Mouse (Mus musculus): ENCODE data around the gene Cd8a. TPM values are rescaled to one million over a fixed set of nuclear protein-coding genes. Genes with fewer than 3 reads are reported as not detected.

Cd8a gene
- total RNA-seq, 2 experiments from 2014 or later: 0.74 TPM; not detected in 1

GRCm38 (mm10) chr6:71369416-71369815, 3.8 kb upstream of the Cd8a start:
- DNase-seq (ENCODE audit: low spot score in 2 of 2): no peak

DNA sequence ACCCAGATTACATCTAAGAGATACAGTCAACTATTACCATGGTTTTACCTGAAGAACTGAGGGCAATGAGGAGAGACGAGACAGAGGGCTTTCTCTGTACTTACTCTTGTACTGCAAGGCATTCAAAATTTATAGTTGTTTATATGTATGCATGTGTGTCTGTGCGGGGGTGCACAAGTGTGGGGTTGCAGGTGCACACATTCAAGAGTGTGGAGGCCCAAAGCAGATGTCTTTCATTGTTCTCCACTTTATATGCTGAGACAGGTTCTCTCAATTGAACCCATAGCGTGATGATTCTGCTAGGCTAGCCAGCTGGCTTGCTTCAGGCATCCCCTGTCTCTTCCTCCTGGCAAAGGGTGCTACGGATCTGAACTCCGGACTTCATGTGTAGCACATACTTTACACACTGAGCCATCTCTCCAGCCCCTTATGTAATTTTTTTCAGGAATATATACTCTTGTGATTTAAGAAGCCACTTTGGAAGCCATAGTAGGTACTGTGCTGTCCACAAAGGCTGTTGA, 2.1 kb upstream of the Cd8a start:
- DNase-seq (ENCODE audit: low spot score in 2 of 2): no peak

- DNase-seq (ENCODE audit: low spot score in 2 of 2): no peak
These were observed 1.0 kb upstream of the Cd8a start for GRCm38 (mm10) chr6:71372041-71372720.

GRCm38 (mm10) chr6:71374311-71374829, 1.1 kb downstream of the Cd8a start:
- DNase-seq (ENCODE audit: low spot score in 2 of 2): no peak

DNA sequence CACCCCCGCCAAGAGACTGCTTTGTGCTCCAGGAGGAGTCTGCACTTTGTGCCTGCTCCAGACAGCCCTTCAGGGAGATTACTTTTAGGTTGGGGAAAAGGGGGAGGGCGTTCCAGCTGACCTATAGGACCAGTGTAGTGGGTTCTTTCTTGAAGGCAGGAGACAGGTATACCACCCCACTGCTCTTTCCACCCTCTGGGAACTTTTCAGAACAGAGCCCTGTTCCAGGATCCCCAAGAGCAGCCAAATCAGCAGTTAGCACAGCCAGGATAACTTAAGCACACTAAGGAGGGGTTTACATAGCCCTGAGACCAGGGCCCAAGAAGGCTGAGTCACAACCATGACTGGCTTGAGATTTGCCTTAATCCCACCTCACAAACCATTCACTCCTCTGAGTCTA, 1.7 kb downstream of the Cd8a start:
- DNase-seq (ENCODE audit: low spot score in 2 of 2): no peak

DNA sequence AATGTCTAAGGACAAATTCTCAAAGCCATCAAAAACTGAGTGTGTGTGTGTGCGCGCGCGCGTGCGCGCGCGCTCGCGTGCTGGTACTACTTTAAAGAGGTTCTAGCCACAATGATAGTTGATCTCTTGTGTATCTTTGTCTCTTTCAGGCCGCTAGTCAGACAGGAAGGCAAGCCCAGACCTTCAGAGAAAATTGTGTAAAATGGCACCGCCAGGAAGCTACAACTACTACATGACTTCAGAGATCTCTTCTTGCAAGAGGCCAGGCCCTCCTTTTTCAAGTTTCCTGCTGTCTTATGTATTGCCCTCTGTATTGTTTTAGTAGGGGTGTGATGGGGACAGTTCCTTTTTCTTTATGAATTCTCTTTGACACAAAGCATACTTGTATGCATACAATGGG, 3.5 kb downstream of the Cd8a start:
- no peak for DNase-seq (ENCODE audit: low spot score in 2 of 2)

- DNase-seq (ENCODE audit: low spot score in 2 of 2): no peak
These were observed 8.4 kb downstream of the Cd8a start for GRCm38 (mm10) chr6:71381654-71382053.

DNA sequence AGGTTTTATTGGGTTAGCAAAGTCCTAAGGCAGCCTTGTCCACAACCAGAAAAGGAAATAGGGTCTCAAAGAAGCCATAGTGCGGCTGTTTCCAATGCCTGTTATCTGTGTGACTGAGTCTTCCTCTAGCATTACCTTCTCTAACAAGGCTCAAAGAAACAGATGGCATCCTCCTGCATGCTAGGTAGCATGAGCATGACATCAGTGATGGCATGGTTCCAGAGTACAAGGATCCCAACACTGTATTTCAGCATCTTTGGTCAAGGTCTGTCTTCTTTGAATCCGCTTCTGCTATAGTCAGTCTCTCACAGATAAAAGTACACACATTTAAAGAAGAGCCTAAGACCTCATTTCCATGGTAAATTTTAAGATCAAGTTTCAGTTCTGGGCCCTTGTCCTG, 17.3 kb downstream of the Cd8a start:
- no peak for DNase-seq (ENCODE audit: low spot score in 2 of 2)

- DNase-seq (ENCODE audit: low spot score in 2 of 2): no peak
These were observed 22.8 kb downstream of the Cd8a start for GRCm38 (mm10) chr6:71396016-71396415.

GRCm38 (mm10) chr6:71396761-71397160, 23.5 kb downstream of the Cd8a start:
- no peak for DNase-seq (ENCODE audit: low spot score in 2 of 2)

DNA sequence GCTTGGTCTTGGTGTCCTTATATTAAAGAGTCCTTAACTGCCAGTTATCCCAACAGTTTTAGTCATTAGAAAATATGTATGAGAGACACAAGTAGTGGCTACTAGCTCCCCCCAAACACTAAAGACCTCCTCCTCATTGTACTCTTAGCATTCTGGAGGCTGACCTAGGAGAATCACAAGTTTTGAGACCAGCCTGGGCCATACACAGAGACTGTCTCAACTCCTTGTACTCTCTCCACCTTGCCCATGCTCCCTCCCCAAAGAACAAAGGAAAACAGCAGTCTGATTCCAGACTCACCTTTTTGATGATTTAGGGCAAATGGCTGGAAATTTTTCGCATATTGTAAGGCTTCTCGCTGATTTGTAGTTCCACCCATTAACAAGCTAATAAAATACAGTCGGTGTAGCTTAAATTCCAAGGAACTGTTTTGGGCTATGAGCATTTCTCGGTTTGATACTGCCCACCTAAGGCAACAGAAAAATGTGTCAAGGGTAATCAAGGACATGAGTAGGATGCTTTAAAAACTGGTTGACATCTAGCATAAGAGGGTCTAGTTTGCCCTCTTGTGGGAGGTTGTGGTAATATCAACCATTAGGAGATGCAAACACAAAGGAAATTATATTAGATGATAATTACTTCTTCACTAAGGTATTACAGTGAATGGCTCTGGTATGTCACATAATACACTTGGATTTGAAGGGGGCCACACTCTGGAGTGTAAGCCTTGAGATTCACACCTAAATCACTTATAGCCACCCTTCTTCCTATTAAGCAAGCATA, 25.8 kb downstream of the Cd8a start:
- no peak for DNase-seq (ENCODE audit: low spot score in 2 of 2)

GRCm38 (mm10) chr6:71414624-71415023, 41.4 kb downstream of the Cd8a start:
- no peak for DNase-seq (ENCODE audit: low spot score in 2 of 2)

GRCm38 (mm10) chr6:71415446-71415845, 42.2 kb downstream of the Cd8a start:
- DNase-seq (ENCODE audit: low spot score in 2 of 2): no peak

GRCm38 (mm10) chr6:71418874-71419273, 45.6 kb downstream of the Cd8a start:
- no peak for DNase-seq (ENCODE audit: low spot score in 2 of 2)

- DNase-seq (ENCODE audit: low spot score in 2 of 2): no peak
These were observed 47.6 kb downstream of the Cd8a start for GRCm38 (mm10) chr6:71420848-71421247.

DNA sequence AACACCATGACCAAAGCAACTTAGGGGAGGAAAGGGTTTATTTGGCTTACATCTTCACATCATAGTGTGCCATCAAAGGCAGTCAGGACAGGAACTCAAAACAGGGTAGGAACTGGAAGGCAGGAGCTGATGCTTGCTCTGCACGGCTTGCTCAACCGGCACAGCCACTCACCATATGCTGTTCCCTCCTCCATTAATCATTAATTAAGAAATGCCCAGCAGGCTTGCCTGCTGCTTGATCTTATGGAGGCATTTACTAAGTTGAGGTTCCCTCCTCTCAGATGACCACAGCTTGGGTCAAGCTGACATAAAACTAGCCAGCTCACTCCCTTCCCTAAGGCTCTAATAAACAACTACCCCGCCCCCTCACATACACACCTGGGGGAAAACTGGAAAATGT, 48.9 kb downstream of the Cd8a start:
- DNase-seq (ENCODE audit: low spot score in 2 of 2): no peak

DNA sequence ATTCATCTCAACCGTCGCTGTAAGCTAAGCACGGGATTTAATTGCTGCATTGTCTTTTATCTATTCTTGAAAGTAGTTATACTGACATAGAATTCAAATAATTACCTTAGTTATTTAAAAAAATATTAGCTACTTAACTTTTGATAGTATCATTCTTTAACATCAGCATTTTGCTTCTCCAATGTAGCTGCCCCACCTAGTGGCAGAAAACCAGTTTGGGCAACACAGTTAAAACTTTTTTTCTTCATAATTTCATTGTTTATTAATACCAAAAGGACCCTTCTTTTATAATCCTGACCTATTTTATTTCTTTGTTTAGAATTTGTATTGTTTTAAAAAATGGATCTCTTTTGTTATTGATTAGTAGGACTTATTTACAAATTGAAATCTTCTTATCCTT, 49.9 kb downstream of the Cd8a start:
- peak in 1 of 2 experiments; percentile 31 for DNase-seq (ENCODE audit: low spot score in 2 of 2)

DNA sequence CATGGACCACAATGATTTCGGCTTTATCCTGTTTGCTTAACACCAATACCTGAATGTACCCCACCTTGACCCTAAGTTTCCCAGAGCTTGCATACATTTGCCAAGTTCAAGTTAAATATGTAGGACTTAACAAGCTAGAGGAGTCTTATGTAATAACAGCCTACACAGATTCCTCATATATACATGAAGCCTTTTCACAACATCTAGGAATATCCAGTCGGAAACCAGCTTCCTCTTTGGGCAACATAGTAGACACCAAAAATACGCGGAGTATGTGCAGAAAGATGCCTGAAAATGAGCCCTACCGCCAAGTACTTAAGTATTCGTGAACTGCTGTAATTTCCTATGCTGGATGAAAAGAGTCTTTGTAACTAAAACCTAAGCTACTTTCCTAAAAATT, 52.5 kb downstream of the Cd8a start:
- DNase-seq (ENCODE audit: low spot score in 2 of 2): no peak

DNA sequence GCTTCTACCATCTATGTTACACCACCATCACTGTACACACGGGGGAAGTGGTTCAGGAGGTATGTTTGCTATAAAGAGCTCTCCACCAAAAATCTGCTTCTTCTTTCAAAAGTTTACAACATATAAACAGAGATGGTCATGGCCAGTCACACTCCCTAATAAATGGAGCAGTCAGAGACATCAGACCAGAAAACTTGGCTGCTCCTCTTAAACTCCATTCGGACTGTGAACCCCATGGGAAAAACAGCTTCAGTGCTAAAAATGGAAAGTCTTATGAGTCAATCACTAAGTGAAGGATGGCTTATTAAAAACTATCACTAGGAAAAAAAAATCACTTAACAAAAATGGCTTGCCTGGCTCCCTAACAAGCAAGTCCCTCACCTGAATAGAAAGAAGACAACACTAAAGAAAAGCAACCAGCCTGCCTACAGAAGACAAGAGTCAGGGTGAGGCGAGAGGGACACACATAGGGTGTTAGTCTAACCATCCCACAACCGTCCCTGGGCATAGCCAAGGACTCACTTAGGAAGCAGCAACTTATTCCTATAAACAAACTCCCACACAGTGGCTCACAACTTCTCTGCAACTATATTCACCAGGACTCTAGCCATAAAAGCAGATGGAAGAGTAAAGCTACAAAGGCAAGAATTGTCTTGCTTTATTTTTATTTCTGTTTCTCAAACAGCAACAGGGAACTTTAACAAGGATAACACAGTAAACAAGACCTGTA, 54.9 kb downstream of the Cd8a start:
- DNase-seq (ENCODE audit: low spot score in 2 of 2): no peak
